Mouse (Mus musculus): Measurements from ENCODE around the gene Ap1ar. TPM values are rescaled to one million over a fixed set of nuclear protein-coding genes. Genes with fewer than 3 reads are reported as not detected.

The Ap1ar gene
- total RNA-seq, 4 experiments from 2014 or later: 77.7 to 88.8 (median 82.2) TPM

GRCm38 (mm10) chr3:127758806-127759205 is 78.5 kb downstream of the Ap1ar start:
- DNase-seq (ENCODE audit: low spot score in 2 of 2): no peak

GRCm38 (mm10) chr3:127757886-127758301 is 79.4 kb downstream of the Ap1ar start:
- no peak for DNase-seq (ENCODE audit: low spot score in 2 of 2)

Other genes starting within 250 kb of the Ap1ar start
- under 1 TPM in 3 of 4 experiments, not detected in 1; 0.25 to 0.33 (median 0.32) TPM for gene Neurog2, start 204.4 kb downstream of the Ap1ar start, total RNA-seq (2022)
- 1 to 10 TPM; 5.9 to 8.1 (median 7.3) TPM for gene Alpk1, start 57.0 kb downstream of the Ap1ar start, total RNA-seq (2022)
- 10 to 100 TPM in 2 of 4 experiments, 1 to 10 TPM in 2; 5.6 to 10.1 (median 8.5) TPM for gene Tifa, start 47.7 kb downstream of the Ap1ar start, total RNA-seq (2022)
- 1 to 10 TPM; 3.3 to 3.9 (median 3.7) TPM for gene Fam241a, start 58.8 kb upstream of the Ap1ar start, total RNA-seq (2022)

All from left cerebral cortex, adult 8-10 months (tissue).